Mouse (Mus musculus): ENCODE results near the gene Cdipt. TPM values are rescaled to one million over a fixed set of nuclear protein-coding genes. Genes with fewer than 3 reads are reported as not detected.

Cdipt gene
- total RNA-seq, 2 experiments from 2014 or later = 52.0 to 56.6 TPM

DNA sequence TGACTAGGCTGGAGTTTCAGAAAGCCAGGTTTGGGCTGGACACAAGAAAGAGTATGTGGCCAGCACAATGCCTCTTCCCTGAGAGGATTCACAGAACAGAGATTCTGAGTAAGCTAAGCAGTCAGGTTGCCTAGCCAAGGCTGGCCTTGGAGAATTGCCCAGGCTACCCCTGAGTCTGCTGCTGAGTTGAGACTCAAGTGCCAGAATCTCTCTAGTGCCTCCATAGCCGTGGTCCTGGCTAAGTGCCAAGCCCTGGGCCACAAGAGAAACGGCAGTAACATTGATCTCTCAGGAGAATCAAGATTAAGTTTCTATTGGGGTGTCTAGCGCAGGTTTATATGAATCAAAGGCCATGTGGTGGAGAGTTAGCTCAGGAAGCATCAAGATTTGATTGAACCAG lies 10.1 kb upstream of the Cdipt start:
- DNase-seq (ENCODE audit: low spot score) = no peak
- intact Hi-C loops (cut with DNase I) = no loop called here

DNA sequence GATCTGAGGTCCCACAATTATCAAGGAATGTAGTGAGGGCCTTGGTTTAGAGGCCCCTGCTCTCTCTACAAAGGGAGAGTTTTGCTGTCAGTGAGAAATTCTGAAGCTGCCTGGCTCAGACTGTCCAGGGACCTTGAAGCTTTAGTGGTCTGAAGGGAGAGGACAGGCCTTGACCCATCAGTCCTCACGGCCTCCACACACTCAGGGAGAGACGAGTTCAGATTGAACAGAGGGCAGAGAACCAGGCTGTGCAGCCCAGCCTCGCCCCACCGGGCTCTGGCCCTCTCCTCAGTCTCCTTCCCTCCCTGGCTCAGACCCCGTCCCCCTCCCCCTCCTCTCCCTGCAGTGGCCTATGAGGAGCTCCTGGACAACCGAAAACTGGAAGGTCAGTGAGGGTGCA lies 8.4 kb upstream of the Cdipt start:
- intact Hi-C loops (cut with DNase I) = no loop called here
- no peak for DNase-seq (ENCODE audit: low spot score)

DNA sequence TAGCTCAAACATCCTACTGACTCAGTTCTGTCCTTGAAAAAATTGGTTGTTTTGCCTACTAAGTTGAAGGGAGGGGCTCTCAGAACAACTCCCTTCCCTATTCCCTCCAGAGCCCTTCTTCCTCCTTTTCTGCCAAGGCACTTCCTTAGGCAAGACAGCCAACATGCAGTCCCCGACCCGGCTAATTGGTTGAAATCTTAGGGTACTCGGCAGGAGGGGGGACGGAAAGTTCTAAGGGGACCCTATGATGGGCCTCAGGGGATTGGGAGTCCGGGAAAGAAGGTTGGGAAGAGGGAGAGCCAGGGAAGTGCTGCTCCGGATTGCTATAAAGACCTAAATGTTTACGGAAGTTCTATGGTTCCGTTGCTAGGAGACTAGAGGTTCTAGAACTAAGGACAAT lies 221 bp upstream of the Cdipt start:
- intact Hi-C loops (cut with DNase I) = no loop called here
- peak; percentile 28 for DNase-seq (ENCODE audit: low spot score)

DNA sequence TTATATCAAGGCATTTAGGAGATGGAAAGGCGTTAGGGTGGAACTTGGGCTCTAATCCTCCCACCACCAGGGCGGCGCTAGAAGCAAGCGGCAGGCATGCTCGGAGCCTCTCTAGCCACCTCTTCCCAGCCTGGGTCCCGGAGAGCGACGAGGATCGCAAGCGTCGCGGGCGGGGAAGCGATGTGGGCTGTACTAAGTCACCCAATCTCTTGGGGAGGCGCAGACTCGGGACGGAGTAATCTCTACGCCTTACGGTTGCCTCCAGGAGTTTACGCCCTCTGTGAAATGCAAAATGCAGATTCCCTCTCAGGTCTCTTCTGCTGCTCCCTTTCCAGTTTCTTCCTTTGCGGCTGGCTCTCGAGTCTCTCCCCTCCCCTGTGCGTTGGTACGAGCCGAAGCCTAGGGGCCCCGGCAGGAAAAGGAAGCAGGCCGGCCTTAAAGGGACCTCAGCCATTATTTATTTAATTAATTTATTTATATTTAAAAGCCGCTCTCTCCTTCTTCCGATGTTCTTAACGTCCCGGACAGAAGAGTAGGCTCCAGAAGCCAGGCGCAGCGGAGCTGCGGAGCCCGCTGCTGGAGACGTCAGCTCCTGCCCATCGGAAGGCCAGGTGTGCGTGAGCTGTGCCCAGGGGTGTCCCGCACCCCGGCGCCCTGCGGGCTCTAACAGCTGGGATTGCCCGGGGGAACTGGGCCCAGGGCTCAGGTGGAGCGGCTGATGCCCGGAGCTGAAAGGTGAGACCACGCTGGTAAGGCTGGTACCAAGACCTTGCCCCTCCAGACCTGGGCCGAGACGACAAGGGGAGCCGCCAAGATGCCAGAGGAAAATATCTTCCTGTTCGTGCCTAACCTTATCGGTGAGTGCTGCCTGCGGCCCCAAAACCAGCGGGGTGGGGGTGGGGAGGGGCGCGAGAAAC lies 494 bp downstream of the Cdipt start, which contains the start of gene Cdiptos:
Gene Cdiptos (minus strand): TSS at position 149 of the 917 bp plus-strand sequence.
- intact Hi-C loops (cut with DNase I) = loop anchor here (2.0 kb wide), 1 partner anchor 39 kb away; the partner anchor contains the start of gene Mvp
- DNase-seq (ENCODE audit: low spot score) = peak; percentile 88

DNA sequence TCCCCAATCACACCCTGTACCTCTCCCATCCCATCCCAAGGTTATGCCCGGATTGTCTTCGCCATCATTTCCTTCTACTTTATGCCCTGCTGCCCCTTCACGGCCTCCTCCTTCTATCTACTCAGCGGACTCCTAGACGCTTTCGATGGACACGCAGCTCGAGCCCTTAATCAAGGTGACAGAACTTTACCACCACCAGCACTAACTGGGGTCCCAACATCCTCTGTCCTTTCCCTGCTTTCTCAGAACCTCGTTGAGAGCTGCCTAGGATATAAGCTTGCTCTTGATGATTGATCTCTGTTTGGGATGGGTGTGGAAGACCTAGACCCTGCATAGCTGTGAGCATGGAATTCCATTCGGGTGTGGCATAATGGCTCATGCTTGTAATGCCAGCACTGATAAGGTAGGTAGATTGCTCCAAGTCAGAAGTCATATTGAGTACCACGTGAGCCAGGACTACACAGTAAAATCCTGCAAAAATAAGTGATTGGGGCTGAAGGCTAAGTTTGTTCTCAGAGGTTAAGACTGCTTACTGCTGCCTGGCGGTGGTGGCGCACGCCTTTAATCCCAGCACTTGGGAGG lies 1.3 kb downstream of the Cdipt start:
- no peak for DNase-seq (ENCODE audit: low spot score)
- intact Hi-C loops (cut with DNase I) = loop anchor here (2.0 kb wide), 1 partner anchor 38 kb away; the partner anchor contains the start of gene Mvp

DNA sequence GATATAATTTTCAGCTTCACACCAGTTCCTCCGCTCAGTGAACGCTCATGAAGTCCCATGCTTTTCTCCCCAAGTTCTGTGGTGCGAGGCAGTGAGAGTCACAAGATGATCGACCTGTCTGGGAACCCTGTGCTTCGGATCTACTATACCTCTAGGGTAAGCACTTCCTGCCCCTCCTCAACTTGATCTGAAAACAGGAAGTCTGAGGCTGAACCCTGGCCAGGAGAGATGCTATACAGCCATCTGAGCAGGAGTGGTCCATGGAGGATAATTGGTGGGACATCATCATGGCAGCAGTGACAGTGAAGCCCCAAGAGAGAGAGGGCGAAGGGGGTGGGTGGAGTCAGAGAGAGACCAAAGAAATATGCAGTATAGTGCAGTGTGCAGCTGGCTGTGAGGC lies 3.1 kb downstream of the Cdipt start:
- intact Hi-C loops (cut with DNase I) = no loop called here
- no peak for DNase-seq (ENCODE audit: low spot score)

DNA sequence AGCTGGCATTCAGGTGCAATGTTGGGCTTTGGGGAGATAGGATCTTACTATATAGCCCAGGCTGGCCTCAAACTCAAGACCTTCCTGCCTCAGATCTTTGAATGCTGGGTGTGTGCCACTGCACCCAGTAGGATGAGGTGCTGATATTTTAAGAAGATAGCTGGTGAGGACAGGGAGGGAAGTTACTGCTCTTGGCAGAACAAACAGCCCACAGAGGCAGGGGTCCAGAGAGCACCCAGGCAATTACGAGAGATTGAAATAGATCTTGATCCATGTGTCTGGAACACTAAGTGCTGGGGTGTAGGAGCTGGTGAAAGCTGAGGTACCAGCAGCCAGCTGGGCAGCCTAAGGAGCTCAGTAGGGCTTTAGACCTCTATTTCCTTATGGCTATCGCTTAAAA lies 5.9 kb downstream of the Cdipt start:
- intact Hi-C loops (cut with DNase I) = no loop called here
- DNase-seq (ENCODE audit: low spot score) = no peak

DNA sequence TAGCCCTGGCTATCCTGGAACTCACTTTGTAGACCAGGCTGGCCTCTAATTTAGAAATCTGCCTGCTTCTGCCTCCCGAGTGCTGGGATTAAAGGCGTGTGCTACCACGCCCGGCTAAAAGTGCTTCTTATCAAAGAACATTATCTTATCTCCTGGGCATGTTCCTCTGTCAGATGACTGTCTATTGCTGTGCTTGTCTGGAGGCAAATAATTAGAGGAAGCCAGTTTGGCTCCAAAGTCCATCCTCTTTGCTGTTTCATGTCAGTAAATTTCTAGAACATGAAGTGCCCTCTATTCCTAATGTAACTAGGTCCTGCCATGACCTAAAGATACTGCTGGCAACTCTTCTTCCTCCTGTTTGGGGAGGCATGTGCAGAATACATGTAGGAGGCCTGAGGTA lies 6.3 kb downstream of the Cdipt start:
- DNase-seq (ENCODE audit: low spot score) = no peak
- intact Hi-C loops (cut with DNase I) = no loop called here

DNA sequence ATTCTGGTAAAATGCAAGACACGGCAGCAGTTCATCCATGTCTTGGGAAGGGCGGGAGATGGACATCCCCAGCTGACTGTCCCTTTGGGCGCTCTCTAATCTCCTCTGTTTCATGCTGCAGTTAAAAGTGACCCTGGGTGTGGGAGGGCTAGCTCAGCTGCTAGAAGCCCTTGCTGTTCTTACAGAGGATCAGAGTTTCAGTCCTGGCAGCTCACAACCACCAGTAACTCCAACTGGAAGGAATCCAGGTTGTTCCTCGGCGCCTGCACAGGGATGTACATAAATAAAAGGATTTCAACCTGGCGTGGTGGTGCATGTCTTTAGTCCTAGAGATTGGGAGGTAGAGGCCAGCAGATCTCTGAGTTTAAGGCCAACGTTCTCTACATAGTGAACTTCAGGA lies 7.4 kb downstream of the Cdipt start:
- DNase-seq (ENCODE audit: low spot score) = no peak
- intact Hi-C loops (cut with DNase I) = no loop called here

DNA sequence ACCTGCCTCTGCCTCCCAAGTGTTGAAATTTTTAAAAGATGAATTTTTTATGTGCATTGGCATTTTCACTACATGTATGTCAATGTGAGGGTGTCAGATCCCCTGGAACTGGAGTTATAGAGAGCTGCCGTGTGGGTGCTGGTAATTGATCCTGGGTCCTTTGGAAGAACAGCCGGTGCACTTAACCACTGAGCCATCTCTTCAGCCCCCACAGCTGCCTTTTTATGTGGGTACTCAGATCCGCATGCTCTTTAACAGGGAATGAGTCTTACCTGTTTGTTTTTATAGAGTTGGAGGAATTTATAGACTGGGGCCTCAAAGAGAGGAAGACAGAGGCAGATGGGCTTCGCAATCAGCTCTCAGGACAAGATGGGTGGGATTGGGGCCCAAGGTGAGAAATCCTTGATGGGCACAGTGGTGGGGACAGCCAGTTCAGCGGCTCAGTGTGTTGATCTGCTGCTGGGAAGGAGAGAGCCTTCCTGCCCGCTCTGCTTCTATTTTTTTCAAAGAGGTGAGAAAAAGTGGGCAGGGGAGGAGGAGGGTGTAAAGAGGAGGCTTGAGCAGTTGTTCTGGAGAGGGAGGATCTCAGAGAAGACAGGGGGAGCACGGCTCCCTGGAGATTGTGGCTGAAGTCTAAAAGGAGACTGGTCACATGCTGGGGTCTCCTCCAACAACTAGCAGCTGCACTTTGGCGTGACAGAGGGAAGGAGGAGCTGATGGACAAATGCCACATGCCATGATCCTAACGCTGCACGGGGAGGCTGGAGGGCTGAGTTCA lies 9.1 kb downstream of the Cdipt start:
- no peak for DNase-seq (ENCODE audit: low spot score)
- intact Hi-C loops (cut with DNase I) = loop anchor here (1.0 to 5.0 kb wide), 2 partner anchors 20 to 117 kb away; no protein-coding TSS in a partner anchor

DNA sequence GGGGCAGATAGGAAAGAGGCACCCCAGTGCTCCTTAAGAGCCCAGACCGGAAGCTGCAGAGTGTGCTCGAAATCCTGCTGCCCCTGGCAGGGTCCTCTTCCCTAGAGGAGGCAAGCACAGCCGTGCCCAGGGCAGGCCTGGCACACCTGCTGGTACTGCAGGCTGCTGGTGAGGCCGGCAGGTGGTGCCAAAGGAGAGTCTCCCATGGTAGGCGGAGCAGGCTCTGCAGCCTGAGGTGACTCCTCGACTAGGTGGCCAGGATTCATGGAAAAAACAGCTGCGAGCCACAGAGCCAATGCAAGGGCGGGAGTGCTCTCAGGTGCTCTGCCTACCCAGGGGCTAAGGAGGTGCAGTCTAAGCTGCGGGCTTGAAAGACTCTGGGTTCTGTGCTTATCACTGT lies 10.6 kb downstream of the Cdipt start:
- intact Hi-C loops (cut with DNase I) = loop anchor here (5.0 kb wide), 1 partner anchor 116 kb away; no protein-coding TSS in a partner anchor

DNA sequence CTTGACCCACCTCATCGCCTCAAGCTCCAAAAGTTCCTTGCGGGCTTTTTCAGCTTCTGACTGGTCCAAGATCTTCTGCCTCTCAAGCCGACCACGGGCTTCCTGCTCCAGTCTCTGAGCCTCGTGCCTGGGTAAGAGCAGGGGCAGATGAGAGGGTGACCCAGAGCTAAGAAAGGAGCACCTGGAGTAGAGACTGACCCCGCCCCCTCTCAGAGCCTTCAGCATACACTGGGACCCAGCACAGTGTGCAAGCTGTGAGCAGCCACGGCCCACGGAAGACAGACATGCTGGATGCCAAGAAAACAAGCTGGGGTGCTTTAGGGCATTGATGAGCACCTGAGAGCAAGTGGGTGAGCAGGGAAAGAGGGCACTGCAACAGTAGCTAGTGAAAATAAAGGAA lies 13.1 kb downstream of the Cdipt start:
- intact Hi-C loops (cut with DNase I) = loop anchor here (5.0 kb wide), 1 partner anchor 113 kb away; no protein-coding TSS in a partner anchor
- DNase-seq (ENCODE audit: low spot score) = no peak

More for the DNA sequence above, 10.6 kb downstream of the Cdipt start:
- DNase-seq (ENCODE audit: low spot score) = no peak

DNA sequence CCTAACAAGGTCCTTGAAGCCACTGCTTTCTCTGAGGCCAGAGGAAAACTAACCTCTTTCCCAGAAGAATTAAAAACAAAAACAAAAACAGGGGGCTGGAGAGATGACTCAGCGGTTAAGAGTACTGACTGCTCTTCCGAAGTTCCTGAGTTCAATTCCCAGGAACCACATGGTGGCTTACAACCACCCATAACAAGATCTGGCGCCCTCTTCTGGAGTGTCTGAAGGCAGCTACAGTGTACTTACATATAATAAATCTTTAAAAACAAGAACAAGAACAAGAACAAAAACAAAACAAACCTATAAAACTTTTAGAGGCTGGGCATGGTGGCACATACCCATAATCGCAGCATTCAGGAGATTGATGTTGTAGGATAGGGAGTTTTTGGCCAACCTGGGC lies 20.7 kb downstream of the Cdipt start:
- intact Hi-C loops (cut with DNase I) = no loop called here
- DNase-seq (ENCODE audit: low spot score) = no peak

DNA sequence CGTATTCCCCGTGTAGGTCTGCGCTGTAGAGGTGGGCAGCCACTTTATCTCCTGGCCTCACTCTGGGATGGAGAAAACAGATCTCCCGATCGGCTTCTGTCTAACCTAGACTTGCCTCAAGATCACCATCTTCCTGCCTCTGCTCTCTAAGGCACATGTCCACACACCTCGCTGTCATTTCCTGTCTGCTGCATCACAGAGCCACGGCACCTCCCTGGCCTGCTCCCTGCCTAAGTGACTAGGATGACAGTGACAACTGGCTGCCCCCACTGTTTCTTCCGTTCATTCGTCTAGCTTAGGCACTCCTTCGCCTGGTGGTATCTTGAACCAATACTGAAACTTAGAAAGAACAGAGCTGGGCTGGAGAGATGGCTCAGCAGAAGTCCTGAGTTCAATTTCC lies 23.9 kb downstream of the Cdipt start:
- no peak for DNase-seq (ENCODE audit: low spot score)
- intact Hi-C loops (cut with DNase I) = no loop called here

DNA sequence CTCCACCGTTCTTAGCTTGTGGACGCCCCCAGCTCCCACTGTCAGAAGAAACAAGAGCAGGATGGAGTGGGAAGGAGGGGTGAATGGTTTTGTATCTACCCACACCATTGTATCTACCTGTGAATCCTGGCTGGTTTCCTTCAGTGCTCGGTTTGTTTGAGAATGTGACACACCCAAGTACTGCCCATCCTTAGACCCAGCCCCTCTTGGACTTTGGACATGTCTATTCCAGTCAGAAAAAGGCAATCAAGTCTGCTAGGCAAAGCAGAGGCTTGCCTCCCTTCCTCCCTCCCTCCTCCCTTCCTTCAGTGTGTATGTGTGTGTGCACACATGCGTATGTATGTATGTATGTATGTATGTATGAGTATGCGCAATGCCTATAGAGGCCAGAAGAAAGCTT lies 27.9 kb downstream of the Cdipt start:
- intact Hi-C loops (cut with DNase I) = no loop called here
- no peak for DNase-seq (ENCODE audit: low spot score)

DNA sequence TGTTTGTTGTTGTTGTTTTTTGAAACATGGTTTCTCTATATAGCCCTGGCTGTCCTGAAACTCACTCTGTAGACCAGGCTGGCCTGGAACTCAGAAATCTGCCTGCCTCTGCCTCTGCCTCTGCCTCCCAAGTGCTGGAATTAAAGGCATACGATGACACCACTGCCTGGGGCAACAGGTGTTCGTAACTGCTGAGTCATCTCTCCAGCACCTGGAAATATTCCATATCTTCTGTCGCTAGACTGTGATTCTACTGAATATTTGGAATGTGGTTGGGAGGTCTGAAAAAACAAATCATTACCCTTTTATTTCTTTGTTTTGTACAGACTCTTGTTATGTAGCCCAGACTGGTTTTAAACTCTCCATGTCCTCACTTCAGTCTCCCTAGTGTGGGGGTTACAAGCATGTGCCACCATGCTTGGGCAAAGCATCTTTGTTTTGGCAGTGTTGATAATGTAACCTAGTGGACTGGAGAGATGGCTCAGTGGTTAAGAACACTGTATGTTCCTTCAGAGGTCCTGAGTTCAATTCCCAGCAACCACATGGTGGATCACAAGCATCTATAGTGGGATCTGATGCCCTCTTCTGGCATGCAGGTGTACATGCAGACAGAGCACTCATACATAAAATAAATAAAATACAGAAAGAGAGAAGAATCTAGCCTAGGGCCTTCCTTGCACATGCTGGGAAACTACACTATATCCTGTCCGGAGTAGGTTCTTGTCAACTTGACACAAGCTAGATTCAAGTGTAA lies 28.6 kb downstream of the Cdipt start:
- intact Hi-C loops (cut with DNase I) = no loop called here

DNA sequence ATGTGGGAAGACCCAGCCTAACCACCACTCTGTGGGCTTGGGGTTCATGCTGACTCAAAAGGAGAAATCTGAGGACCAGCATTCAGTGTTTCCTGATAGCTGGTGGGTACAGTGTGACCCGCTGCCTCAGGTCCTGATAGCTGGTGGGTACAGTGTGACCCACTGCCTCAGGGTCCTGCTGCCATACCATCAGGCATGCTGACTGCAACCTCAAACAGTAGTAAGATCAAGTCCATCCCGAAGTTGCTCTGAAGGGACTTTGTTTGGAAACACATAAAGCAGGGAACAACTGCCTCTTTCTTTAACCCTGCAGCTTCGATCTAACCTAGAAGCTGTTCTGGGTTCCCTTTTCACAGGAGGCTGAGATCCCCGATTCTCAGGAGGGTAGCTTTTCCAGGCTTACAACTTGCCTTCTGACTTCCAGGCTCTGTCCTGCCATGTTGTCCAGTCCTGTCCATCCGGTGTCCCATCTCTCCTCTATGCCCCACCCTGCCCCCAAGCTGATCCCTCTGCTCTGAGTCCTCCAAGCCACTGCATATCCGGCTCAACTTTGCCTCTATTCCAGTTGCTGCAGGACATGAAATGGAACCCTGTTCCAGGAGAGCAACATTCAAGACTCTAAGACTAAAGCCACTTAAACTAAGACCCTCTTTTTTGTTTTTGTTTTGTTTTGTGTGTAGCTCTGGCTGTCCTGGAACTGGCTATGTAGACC lies 31.8 kb downstream of the Cdipt start:
- intact Hi-C loops (cut with DNase I) = loop anchor here (5.0 kb wide), 1 partner anchor 95 kb away; no protein-coding TSS in a partner anchor
- no peak for DNase-seq (ENCODE audit: low spot score)

More for the DNA sequence above, 28.6 kb downstream of the Cdipt start:
- no peak for DNase-seq (ENCODE audit: low spot score)

DNA sequence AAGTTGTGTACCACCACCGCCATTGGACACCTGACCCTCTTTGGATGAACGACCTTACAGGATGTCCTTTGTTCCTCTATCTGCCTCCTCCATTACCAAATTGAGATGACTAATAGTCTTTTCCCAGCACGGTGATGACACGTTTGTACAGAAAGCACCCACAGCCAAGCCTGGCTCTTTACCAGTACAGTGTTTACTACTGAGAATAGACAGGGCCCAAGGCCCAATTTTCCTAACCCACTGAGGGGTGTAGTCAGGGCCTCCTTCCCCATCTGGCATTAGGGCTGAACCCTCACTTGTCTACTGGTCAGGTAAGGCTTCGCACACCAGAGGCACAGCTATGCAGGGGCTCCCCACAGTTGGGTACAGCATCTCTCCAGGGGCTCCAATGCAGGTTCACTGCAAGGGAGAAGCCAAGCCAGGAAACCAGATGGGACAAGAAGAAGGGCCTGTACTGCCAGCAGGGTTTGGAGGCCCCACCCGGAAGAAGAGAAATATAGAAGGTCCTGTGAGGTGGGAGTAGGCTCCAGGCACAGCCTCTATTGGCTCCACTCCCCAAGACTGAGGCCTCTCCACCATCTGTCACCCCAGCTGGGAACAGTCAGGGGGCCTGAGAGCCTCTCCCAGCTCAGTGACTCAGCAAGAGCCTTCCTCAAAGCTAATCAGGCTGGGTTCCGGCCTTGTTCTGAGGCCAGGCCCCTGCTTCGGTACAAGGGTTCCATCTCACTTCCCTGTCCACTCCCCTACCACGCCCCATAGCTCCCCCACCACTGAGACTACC lies 32.7 kb downstream of the Cdipt start:
- intact Hi-C loops (cut with DNase I) = loop anchor here (5.0 kb wide), 1 partner anchor 94 kb away; no protein-coding TSS in a partner anchor
- DNase-seq (ENCODE audit: low spot score) = peak; percentile 84

Measured in heart, postnatal 25 days (tissue).